In the genomic region with DNA sequence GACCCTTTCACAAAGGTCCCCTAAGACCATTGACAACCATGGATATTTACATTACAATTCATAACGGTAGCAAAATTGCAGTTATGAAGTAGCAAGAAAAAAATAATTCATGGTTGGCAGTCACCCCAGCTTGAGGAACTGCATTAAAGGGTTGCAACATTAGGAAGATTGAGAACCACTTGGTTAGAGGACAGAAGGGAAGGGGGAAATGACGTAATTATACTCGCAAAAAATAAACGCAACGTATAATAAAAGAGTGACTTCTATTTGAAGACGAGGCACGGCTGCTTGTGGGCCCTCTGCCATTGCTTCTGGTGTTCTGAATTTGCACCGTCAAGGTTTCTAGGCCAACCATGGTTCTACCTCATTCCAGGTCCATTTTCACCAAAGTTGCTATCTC, we compare ENCODE assay signal across 12 mouse cellular contexts. TPM values are rescaled to one million over a fixed set of nuclear protein-coding genes. Genes with fewer than 3 reads are reported as not detected.
"Had no signal": no experiment of that assay in that cellular context is flagged by ENCODE, and none has a peak within 500 bp of the region (broad histone marks: within the 10 kb centered on the region; RNA-seq: fewer than 3 reads in every experiment).

No protein-coding gene starts in this region.

- DNase-seq: kidney, adult 2 months; kidney, postnatal 14 days; layer of hippocampus, adult 9-11 months; liver; lung, postnatal 36 days; right cerebral cortex, adult 18-20 months; right cerebral cortex, postnatal 25 days; thymus, postnatal 14 days had no signal

- ATAC-seq: intestine, embryonic 16.5 days; midbrain, embryonic 13.5 days had no signal

RNA-seq across cellular contexts. Expression of a gene that starts 7.8 kb away (rescaled TPM):
- total RNA-seq: midbrain, postnatal 0 days had no signal

RNA-seq across cellular contexts. Expression of a gene that starts 53.8 kb away (rescaled TPM):
- total RNA-seq: layer of hippocampus, adult 18-20 months; midbrain, postnatal 0 days had no signal
